Mouse (Mus musculus) liver, embryonic 13.5 days (tissue): Measurements from ENCODE around the gene Lamc1. TPM values are rescaled to one million over a fixed set of nuclear protein-coding genes. Genes with fewer than 3 reads are reported as not detected.
A peak's percentile ranks its signal among the peaks of the same experiment; 100 is the strongest.

Experiments
- ATAC-seq: fragments of 200-750 bp; cut with Nextera tagmentation; 2 replicates; pipeline ENCODE4 v1.8.0; 2017; ENCODE audit warnings: low read depth, mild to moderate bottlenecking, moderate number of reproducible peaks, moderate library complexity
- DNase-seq: peaks from one replicate; pipeline ENCODE4 v3.0.0; 2022
- H3K27ac ChIP-seq: fragments of 300-500 bp; sonication (generic); 2 replicates; pipeline ENCODE4 v1.5.1; 2015; ENCODE audit warnings: moderate library complexity, mild to moderate bottlenecking, inconsistent platforms
- H3K27me3 ChIP-seq: fragments of 300-500 bp; sonication (generic); 2 replicates; pipeline ENCODE4 v1.6.1; 2015; ENCODE audit warnings: mild to moderate bottlenecking, inconsistent platforms
- H3K36me3 ChIP-seq: fragments of 300-500 bp; sonication (generic); 2 replicates; pipeline ENCODE4 v1.6.1; 2015; ENCODE audit warnings: mild to moderate bottlenecking, inconsistent platforms
- H3K4me1 ChIP-seq: fragments of 300-500 bp; sonication (generic); replicated peaks from 2 replicates; pipeline ENCODE4 v1.6.1; 2015; ENCODE audit warnings: inconsistent platforms
- H3K4me2 ChIP-seq: fragments of 300-500 bp; sonication (generic); 2 replicates; pipeline ENCODE4 v1.6.1; 2015; ENCODE audit warnings: inconsistent platforms, mild to moderate bottlenecking, moderate library complexity
- H3K4me3 ChIP-seq: fragments of 300-500 bp; sonication (generic); replicated peaks from 2 replicates; pipeline ENCODE4 v1.5.1; 2015; ENCODE audit warnings: mild to moderate bottlenecking, inconsistent platforms
- H3K9ac ChIP-seq: fragments of 300-500 bp; sonication (generic); 2 replicates; pipeline ENCODE4 v1.6.1; 2015; ENCODE audit warnings: mild to moderate bottlenecking, inconsistent platforms
- H3K9me3 ChIP-seq: fragments of 300-500 bp; sonication (generic); replicated peaks from 2 replicates; pipeline ENCODE4 v1.6.1; 2016; ENCODE audit warnings: inconsistent platforms
- WGBS: fragments of 180-500 bp; shearing (Covaris S2); methylation state at CpG from one replicate; pipeline ENCODE4 v1.1.7; 2015; ENCODE audit not compliant: insufficient replicate concordance; 5-methylcytosine and 5-hydroxymethylcytosine counted together
- polyA plus RNA-seq: library from polyadenylated mRNA; unstranded; fragments of >200 nt; fragmentation: Nextera tagmentation; extraction: Ambion mirVana; gene quantifications from 2 replicates; pipeline ENCODE4 v1.2.1, GENCODE M21; 2015

Lamc1 gene
- 7.1 and 7.2 TPM in 2 replicates for polyA plus RNA-seq

- WGBS, result 1% methylated on average over 83 of the region's 85 CpGs
- Histone ChIP-seq H3K27ac (peak within 1 kb of the TSS; percentile 62), H3K36me3 (no peaks in the 10 kb centered on the region), H3K9ac (peak within 1 kb of the TSS; percentile 78), H3K4me3 (peak within 1 kb of the TSS; percentile 79), H3K4me2 (peak within 1 kb of the TSS; percentile 94), H3K9me3 (no peaks in the 10 kb centered on the region), H3K4me1 (peaks cover 37% of the 10 kb centered on the region), H3K27me3 (peaks cover 11% of the 10 kb centered on the region)
- peak; percentile 75 for DNase-seq
- ATAC-seq, result peak; percentile 79
Observed at GRCm38 (mm10) chr1:153332444-153333295, at the start of gene Lamc1. Gene Lamc1, minus strand, starts transcription at chr1:153332786.

DNA sequence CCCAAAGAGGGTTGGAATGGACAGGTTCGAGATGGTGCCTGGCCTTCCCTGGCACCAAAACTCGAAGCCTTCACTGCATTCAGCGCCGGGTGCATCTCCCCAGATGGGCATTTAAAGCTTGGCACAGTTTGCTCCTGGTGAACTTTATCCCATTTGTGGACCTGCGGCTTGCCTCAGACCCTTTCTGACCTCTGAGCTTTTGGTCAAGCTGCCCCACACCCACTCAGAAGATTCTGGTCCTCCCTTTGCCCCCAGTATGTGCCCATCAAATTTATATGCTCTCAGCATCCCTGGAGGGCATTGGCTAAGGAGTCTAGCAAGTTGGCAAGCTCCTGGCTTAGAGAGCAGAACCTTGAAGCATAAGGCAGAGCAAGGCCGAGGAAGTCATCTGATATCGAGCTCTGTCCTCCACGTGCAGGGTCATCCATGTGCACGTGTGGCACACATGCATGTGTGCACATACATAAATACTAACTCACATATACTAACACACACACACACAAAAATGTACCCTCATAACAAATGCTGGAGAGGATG is 48.2 kb upstream of the Lamc1 start:
- Histone ChIP-seq H3K4me1 (no peaks in the 10 kb centered on the region), H3K36me3 (no peaks in the 10 kb centered on the region), H3K4me2 (no peak overlapping the region), H3K9ac (no peak overlapping the region), H3K27ac (no peak overlapping the region), H3K4me3 (no peak overlapping the region), H3K9me3 (no peaks in the 10 kb centered on the region), H3K27me3 (no peaks in the 10 kb centered on the region)
- ATAC-seq (no peak), DNase-seq (no peak)
- WGBS, result 72% methylated on average over 9 of the region's 9 CpGs

DNA sequence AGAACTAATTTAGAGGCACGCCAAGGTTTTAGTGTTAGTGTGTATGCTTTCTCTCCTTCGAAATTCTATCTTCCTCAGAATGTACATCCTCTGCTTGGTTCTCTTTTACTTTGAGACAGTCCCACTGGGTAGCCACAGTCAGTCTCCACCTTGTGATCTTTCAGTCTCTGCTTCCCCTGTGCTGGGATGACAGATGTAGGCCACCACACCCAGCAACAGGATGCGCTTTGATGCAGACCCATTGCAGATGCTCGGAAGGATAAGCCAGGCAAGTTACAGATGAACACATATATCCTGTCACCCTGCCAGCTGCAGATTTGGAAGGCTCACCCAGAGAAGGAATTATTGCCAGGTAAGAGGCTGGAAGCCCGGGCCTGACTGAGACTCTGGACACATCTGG is 47.2 kb upstream of the Lamc1 start:
- no peak overlapping the region for H3K4me3 ChIP-seq
- ATAC-seq (no peak), DNase-seq (no peak)
- H3K4me2 ChIP-seq, result no peak overlapping the region
- no peaks in the 10 kb centered on the region for H3K9me3 ChIP-seq
- no peaks in the 10 kb centered on the region for H3K4me1 ChIP-seq
- WGBS, result 65% methylated on average over 5 of the region's 5 CpGs
- H3K27me3 ChIP-seq, result no peaks in the 10 kb centered on the region
- H3K36me3 ChIP-seq, result no peaks in the 10 kb centered on the region
- H3K27ac ChIP-seq, result no peak overlapping the region
- no peak overlapping the region for H3K9ac ChIP-seq

DNA sequence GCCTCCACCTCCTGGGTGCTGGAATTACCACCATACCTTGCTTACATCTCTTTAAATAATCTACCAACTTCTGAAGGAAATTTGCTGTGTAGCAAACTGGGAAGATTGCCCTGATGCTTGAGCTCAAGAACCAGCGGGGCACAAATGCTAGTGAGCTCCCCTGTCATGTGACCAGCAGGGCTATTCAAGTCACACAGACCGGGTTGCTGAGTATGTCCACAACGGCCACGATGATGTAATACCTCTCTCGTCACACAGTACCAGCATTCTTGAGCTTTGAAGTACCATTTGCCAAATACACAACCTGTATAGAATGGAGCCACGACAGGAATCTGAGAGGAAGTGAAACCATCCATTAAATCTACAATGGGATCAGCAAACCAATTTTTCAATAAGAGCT is 46.0 kb upstream of the Lamc1 start:
- H3K36me3 ChIP-seq, result no peaks in the 10 kb centered on the region
- no peaks in the 10 kb centered on the region for H3K4me1 ChIP-seq
- ATAC-seq (no peak), DNase-seq (no peak)
- no peak overlapping the region for H3K4me2 ChIP-seq
- 47% methylated on average over 6 of the region's 6 CpGs for WGBS
- H3K27ac ChIP-seq, result no peak overlapping the region
- H3K9ac ChIP-seq, result no peak overlapping the region
- no peak overlapping the region for H3K4me3 ChIP-seq
- H3K9me3 ChIP-seq, result no peaks in the 10 kb centered on the region
- no peaks in the 10 kb centered on the region for H3K27me3 ChIP-seq

DNA sequence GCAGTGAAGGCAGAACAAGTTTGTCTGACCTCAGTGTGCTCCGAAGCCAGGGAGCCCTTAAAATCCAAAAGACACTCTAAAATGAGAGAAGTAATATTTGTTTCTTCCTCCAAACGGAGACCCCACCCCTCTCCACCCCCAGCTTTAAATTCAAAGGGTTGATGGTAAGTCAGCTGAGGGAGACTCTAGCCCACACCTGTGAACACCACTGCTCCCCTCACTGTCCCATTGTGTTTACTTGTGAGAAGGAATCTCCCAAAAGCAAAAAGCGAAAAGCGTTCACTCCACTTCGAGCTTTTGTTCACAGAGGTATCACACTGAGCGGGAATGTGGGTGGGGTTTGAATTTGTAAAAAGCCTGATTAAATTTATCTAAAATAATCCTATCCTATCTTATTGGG is 43.9 kb upstream of the Lamc1 start:
- H3K27me3 ChIP-seq, result no peaks in the 10 kb centered on the region

GRCm38 (mm10) chr1:153374136-153374535 is 41.5 kb upstream of the Lamc1 start:
- DNase-seq (no peak), ATAC-seq (no peak)
- no peak overlapping the region for H3K4me3 ChIP-seq
- H3K27ac ChIP-seq, result no peak overlapping the region
- WGBS, result 60% methylated on average over 4 of the region's 4 CpGs
- H3K27me3 ChIP-seq, result no peaks in the 10 kb centered on the region
- no peaks in the 10 kb centered on the region for H3K4me1 ChIP-seq
- no peak overlapping the region for H3K9ac ChIP-seq
- no peaks in the 10 kb centered on the region for H3K36me3 ChIP-seq
- no peaks in the 10 kb centered on the region for H3K9me3 ChIP-seq
- no peak overlapping the region for H3K4me2 ChIP-seq

More for the DNA sequence above, 43.9 kb upstream of the Lamc1 start:
- Histone ChIP-seq H3K36me3 (no peaks in the 10 kb centered on the region), H3K4me3 (no peak overlapping the region), H3K4me2 (no peak overlapping the region), H3K4me1 (no peaks in the 10 kb centered on the region), H3K27ac (no peak overlapping the region), H3K9me3 (no peaks in the 10 kb centered on the region), H3K9ac (no peak overlapping the region)
- DNase-seq (no peak), ATAC-seq (no peak)
- WGBS, result 47% methylated on average over 6 of the region's 6 CpGs

- 73% methylated on average over 3 of the region's 3 CpGs for WGBS
- H3K4me2 ChIP-seq, result no peak overlapping the region
- ATAC-seq (no peak), DNase-seq (no peak)
- no peaks in the 10 kb centered on the region for H3K27me3 ChIP-seq
- no peak overlapping the region for H3K27ac ChIP-seq
- no peaks in the 10 kb centered on the region for H3K4me1 ChIP-seq
- no peak overlapping the region for H3K4me3 ChIP-seq
- H3K9ac ChIP-seq, result no peak overlapping the region
- no peaks in the 10 kb centered on the region for H3K9me3 ChIP-seq
- no peaks in the 10 kb centered on the region for H3K36me3 ChIP-seq
Observed at GRCm38 (mm10) chr1:153371846-153372245, 39.3 kb upstream of the Lamc1 start.

GRCm38 (mm10) chr1:153369011-153369410 is 36.4 kb upstream of the Lamc1 start:
- Histone ChIP-seq H3K27me3 (no peaks in the 10 kb centered on the region), H3K36me3 (no peaks in the 10 kb centered on the region), H3K27ac (no peak overlapping the region), H3K4me3 (no peak overlapping the region), H3K4me1 (no peaks in the 10 kb centered on the region), H3K9me3 (no peaks in the 10 kb centered on the region), H3K4me2 (no peak overlapping the region), H3K9ac (no peak overlapping the region)
- WGBS, result 48% methylated on average over 6 of the region's 6 CpGs
- ATAC-seq, result no peak
- no peak for DNase-seq

DNA sequence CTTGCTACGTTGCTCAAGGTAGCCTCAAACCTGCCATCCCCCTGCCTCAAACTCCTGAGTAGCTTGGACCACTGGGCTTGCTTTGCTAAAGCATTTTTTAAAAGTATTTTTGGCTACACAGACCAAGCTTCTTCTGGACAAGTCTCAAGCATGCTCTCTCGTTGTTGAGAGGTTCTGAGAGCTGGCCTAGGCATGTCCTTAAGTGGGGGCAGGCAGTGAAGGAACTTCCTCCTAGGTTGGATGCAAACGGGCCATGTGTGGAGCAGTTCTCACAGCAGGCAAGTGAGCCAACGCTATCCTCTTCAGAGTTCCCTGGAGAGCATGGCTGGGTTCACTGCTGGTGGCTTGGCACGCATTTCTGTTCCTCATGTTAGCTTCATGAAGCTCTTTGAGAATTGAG is 34.5 kb upstream of the Lamc1 start:
- WGBS, result 47% methylated on average over 5 of the region's 5 CpGs
- no peaks in the 10 kb centered on the region for H3K4me1 ChIP-seq
- H3K4me2 ChIP-seq, result no peak overlapping the region
- H3K9me3 ChIP-seq, result no peaks in the 10 kb centered on the region
- H3K36me3 ChIP-seq, result no peaks in the 10 kb centered on the region
- no peak overlapping the region for H3K9ac ChIP-seq
- no peak overlapping the region for H3K27ac ChIP-seq
- no peak for DNase-seq
- no peaks in the 10 kb centered on the region for H3K27me3 ChIP-seq
- no peak overlapping the region for H3K4me3 ChIP-seq
- ATAC-seq, result no peak

DNA sequence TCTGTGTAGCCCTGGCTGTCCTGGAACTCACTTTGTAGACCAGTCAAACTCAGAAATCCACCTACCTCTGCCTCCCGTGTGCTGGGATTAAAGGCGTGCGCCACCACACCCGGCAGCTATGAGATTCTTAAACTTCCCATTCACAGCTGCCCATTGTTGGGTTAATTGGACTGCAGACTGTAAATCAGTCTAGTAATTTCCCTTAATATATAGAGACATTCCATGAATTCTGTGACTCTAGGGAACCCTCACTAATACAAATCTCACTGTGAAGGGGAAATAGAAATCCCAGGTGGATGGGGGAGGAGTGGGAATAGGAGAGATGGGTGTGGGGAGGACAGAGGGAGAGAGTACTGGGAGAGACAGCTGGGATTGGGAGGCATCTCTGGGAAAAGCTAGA is 29.3 kb upstream of the Lamc1 start:
- 76% methylated on average over 4 of the region's 4 CpGs for WGBS
- Histone ChIP-seq H3K9ac (no peak overlapping the region), H3K27ac (no peak overlapping the region), H3K9me3 (no peaks in the 10 kb centered on the region), H3K4me3 (no peak overlapping the region), H3K4me1 (no peaks in the 10 kb centered on the region), H3K36me3 (no peaks in the 10 kb centered on the region), H3K4me2 (no peak overlapping the region), H3K27me3 (no peaks in the 10 kb centered on the region)
- no peak for ATAC-seq
- DNase-seq, result no peak

- Histone ChIP-seq H3K27ac (no peak overlapping the region), H3K36me3 (no peaks in the 10 kb centered on the region), H3K27me3 (no peaks in the 10 kb centered on the region), H3K4me1 (no peaks in the 10 kb centered on the region), H3K9me3 (no peaks in the 10 kb centered on the region), H3K9ac (no peak overlapping the region), H3K4me3 (no peak overlapping the region), H3K4me2 (no peak overlapping the region)
- DNase-seq (no peak), ATAC-seq (no peak)
- 46% methylated on average over 3 of the region's 3 CpGs for WGBS
Observed at GRCm38 (mm10) chr1:153360556-153360955, 28.0 kb upstream of the Lamc1 start.

DNA sequence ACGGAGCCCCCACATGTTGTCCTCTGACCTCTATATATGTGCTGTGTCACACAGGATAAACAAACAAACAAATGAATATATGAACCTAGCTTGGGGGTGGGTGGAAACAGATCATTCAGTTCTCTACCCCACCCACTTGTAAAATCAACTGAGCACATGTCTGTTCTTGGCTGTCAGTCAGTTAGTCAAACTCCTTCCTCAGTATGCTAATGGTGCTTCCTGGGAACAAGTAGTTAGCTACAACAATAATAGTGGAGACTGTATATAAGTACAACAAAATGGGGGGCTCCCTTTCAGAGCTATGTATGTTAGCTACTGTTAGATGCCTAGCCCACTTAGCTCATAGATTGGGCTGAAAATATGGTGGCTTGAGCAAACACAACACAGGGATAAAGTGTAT is 24.6 kb upstream of the Lamc1 start:
- ATAC-seq (no peak), DNase-seq (no peak)
- 0 out of 2 replicates have a peak, but pooled peaks cover 2% of the 10 kb centered on the region for H3K27me3 ChIP-seq
- H3K9me3 ChIP-seq, result no peaks in the 10 kb centered on the region
- 77% methylated on average over 1 of the region's 1 CpGs for WGBS
- no peak overlapping the region for H3K4me3 ChIP-seq
- no peaks in the 10 kb centered on the region for H3K4me1 ChIP-seq
- H3K36me3 ChIP-seq, result no peaks in the 10 kb centered on the region
- H3K27ac ChIP-seq, result no peak overlapping the region
- H3K4me2 ChIP-seq, result no peak overlapping the region
- no peak overlapping the region for H3K9ac ChIP-seq
